Mouse (Mus musculus) lung, postnatal 25 days (tissue): Measurements from ENCODE around the gene Mllt10.
"Not testable (repeated sequence)": the region's sequence is repeated elsewhere in the genome, so short reads cannot be mapped to it uniquely, and the experiment has no call there.

ENCODE experiments used
- DNase-seq: peaks from one replicate; pipeline ENCODE4 v3.0.0; 2022; ENCODE audit warnings: low spot score

Gene Mllt10

GRCm38 (mm10) chr2:18087695-18088094, 32.7 kb downstream of the Mllt10 start:
- not testable (repeated sequence) for DNase-seq

GRCm38 (mm10) chr2:18093858-18094257, 38.8 kb downstream of the Mllt10 start:
- no peak for DNase-seq

GRCm38 (mm10) chr2:18094319-18094718, 39.3 kb downstream of the Mllt10 start:
- no peak for DNase-seq

GRCm38 (mm10) chr2:18095804-18096203, 40.8 kb downstream of the Mllt10 start:
- DNase-seq: no peak

- DNase-seq: no peak
Measured at GRCm38 (mm10) chr2:18100914-18101313, 45.9 kb downstream of the Mllt10 start.

- DNase-seq: no peak
Measured at GRCm38 (mm10) chr2:18107561-18107960, 52.5 kb downstream of the Mllt10 start.

GRCm38 (mm10) chr2:18108214-18108613, 53.2 kb downstream of the Mllt10 start:
- DNase-seq: no peak

- DNase-seq: no peak
Measured at GRCm38 (mm10) chr2:18111411-18111810, 56.4 kb downstream of the Mllt10 start.

- no peak for DNase-seq
Measured at GRCm38 (mm10) chr2:18116432-18116831, 61.4 kb downstream of the Mllt10 start.

- no peak for DNase-seq
Measured at GRCm38 (mm10) chr2:18138131-18138530, 83.1 kb downstream of the Mllt10 start.

- peak; percentile 82 for DNase-seq
Measured at GRCm38 (mm10) chr2:18139646-18140045, 84.6 kb downstream of the Mllt10 start.

- no peak for DNase-seq
Measured at GRCm38 (mm10) chr2:18156131-18156530, 101.1 kb downstream of the Mllt10 start.

- DNase-seq: no peak
Measured at GRCm38 (mm10) chr2:18159426-18159825, 104.4 kb downstream of the Mllt10 start.

- no peak for DNase-seq
Measured at GRCm38 (mm10) chr2:18160992-18161391, 106.0 kb downstream of the Mllt10 start.

- no peak for DNase-seq
Measured at GRCm38 (mm10) chr2:18165511-18165910, 110.5 kb downstream of the Mllt10 start.

GRCm38 (mm10) chr2:18169174-18169948, 114.3 kb downstream of the Mllt10 start:
- no peak for DNase-seq

GRCm38 (mm10) chr2:18175234-18175633, 120.2 kb downstream of the Mllt10 start:
- DNase-seq: no peak

GRCm38 (mm10) chr2:18176235-18176634, 121.2 kb downstream of the Mllt10 start:
- no peak for DNase-seq

- no peak for DNase-seq
Measured at GRCm38 (mm10) chr2:18180323-18180722, 125.3 kb downstream of the Mllt10 start.

GRCm38 (mm10) chr2:18181631-18182030, 126.6 kb downstream of the Mllt10 start:
- peak; percentile 12 for DNase-seq

- DNase-seq: no peak
Measured at GRCm38 (mm10) chr2:18183079-18183478, 128.0 kb downstream of the Mllt10 start.

- DNase-seq: no peak
Measured at GRCm38 (mm10) chr2:18188367-18188766, 133.3 kb downstream of the Mllt10 start.

GRCm38 (mm10) chr2:18195285-18195684, 140.2 kb downstream of the Mllt10 start:
- DNase-seq: no peak
